Mouse (Mus musculus) mesoderm, embryonic 11.5 days (tissue): ENCODE data around the gene Rapgefl1.
A peak's percentile ranks its signal among the peaks of the same experiment; 100 is the strongest.
"Not testable (repeated sequence)": the region's sequence is repeated elsewhere in the genome, so short reads cannot be mapped to it uniquely, and the experiment has no call there.

Experiments used
- DNase-seq: peaks from one replicate; pipeline ENCODE4 v3.0.0-alpha.2; 2012; ENCODE audit warnings: low read depth, low spot score

Gene Rapgefl1

DNA sequence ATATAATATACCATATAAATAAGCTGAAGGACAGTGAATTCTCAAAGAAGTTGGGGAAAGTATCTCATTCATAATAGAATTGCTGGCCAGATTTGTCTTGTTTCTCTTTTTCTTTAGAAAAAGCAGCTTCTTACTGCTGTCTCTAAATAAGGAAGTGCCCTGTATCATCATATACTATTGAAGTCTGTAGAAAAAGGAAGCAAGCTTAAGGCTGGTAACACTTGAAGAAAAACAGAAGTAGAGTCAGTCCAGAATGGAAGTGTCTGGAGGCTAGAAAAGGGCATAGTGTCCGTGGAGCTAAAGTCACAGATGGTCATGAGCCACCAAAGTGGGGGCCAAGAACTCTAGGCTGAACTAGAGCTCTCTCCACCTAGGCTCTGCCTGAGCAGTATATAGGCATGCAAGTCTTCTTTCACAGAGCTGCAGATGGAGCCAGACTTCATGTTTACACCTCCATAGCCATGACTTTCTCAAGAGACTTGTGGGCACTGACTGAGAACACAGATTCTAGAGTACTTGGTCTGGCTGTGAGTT is 19.8 kb upstream of the Rapgefl1 start:
- DNase-seq = no peak

DNA sequence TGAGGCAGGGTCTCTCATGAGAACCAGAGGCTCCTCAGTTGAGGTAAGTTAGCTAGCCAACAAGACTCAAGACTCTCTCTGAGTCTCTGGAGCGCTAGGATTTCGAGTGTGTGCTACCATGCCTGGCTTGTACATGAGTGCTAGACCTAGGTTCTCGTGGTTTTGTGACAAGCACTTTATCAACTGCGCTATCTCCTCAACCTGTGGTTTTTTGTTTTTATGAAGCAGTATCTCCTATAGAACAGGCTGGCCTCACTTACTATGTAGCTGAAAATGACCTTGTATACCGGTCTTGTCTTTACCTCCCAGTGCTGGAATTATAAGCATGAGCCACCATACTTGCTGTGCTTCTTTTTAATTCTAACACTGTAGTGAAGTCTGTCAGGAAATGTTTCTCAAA is 15.6 kb upstream of the Rapgefl1 start:
- no peak for DNase-seq

DNA sequence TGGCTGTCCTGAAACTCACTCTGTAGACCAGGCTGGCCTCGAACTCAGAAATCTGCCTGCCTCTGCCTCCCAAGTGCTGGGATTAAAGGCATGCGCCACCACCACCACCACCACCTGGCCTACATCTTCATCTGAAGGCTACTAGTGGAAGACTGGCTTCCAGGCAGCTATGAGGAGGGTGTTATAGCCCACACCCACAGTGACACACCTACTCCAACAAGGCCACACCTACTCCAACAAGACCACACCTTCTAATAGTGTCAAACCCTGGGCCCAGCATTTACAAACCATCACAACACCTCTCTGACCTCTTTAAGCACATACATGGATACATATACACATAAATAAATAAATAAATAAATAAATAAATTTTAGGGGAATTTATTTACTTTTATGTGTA is 10.5 kb upstream of the Rapgefl1 start:
- DNase-seq = not testable (repeated sequence)

DNA sequence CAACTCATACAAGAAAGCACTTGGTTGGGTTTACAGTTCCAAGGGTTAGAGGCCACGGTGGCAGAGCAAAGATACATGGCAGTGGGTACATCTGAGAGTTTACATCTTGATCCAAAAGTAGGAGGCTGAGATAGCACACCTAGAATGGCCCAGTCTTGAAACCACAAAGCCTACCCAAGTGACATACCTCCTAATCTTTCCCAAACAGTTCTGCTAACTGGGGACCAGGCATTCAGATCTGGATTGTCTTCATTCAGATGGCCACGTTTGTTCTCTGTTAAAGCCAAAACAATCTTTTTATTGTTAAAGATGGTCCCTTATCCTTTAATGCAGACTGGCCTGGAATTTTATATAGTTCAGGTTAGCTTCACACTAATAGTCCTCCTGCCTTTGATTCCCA is 8.7 kb upstream of the Rapgefl1 start:
- no peak for DNase-seq

DNA sequence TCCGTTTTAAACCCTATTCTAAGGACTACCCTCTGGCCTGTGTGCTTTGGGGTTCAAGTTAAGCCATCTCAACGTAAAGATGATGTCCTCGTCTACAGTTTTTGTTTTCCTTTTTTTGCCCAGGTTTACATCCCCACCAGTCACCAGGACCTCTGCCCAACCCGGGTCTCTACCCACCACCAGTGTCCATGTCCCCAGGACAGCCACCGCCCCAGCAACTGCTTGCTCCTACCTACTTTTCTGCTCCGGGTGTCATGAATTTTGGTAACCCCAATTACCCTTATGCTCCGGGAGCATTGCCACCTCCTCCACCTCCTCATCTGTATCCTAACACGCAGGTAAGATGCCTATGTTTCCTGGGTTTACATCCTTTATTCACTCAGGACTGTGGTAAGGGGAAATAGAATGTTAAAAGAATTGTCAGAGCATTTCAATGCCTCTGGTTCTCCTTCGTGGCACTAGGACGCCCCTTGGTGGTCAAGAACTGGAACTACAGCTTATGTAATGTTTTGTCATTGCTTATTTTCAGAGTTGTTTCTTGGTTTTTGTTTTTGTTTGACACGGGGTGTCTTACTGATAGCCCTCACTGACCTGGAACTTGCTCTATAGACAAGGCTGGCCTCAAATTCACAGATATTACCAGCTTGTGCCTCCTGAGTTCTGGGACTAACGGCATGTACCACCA is 7.4 kb upstream of the Rapgefl1 start:
- peak; percentile 60 for DNase-seq

DNA sequence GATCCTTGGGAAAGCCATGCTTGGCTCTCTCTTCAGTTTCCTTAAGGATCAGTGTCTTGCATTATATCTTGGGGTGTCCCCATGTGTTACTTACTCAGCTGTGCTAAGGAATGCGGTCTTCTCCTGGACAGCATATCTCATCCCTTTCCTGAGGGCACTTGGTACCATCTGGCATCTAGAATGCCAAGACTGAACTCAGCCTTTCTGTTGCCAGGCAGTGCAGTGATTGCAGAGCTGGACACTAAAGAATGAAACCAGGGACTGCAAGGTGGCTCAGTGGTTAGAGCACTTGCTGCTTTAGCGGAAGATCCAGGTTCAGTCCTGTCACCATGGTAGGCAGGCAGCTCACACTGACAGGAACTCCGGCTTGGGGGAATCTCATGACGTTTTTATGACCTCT is 6.7 kb upstream of the Rapgefl1 start:
- no peak for DNase-seq

DNA sequence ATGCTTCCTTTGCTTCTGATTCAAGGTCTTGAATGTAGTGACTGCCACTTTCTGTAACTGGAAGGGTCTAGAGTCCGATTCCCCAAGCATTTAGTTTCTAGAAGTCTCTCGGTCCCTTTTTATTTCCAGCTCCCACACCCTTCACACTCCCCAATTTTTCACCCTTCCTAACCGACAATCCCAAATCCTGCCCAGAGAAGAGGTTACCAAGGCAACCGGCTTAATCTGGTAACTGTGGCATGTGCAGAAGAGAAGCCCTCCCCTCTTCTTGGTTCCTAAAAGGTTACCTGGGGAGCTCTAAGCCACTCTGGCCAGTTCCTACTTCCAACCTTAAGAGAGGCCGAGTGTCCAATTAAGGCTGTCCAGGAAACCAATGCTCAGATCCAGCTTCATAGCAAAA is 1.3 kb upstream of the Rapgefl1 start:
- DNase-seq = no peak

DNA sequence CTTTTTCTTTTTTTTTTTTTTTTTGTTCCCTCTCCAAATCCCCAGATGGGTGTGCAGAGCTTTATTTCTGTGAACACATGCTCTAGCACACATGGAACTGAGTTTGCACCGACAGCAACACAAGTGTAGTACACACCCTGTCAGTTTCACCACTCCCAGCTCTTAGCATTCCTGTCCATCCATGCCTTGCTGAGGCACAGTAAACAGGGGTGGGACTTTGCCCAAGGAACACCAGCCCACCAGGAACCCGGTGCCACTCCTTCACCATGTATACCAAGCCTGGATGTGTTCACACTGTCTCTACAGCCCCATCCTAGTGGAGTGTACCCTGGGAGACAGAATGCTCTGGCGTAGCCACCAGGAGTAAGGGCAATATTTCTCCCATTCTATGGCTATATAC is 860 bp upstream of the Rapgefl1 start:
- no peak for DNase-seq

DNA sequence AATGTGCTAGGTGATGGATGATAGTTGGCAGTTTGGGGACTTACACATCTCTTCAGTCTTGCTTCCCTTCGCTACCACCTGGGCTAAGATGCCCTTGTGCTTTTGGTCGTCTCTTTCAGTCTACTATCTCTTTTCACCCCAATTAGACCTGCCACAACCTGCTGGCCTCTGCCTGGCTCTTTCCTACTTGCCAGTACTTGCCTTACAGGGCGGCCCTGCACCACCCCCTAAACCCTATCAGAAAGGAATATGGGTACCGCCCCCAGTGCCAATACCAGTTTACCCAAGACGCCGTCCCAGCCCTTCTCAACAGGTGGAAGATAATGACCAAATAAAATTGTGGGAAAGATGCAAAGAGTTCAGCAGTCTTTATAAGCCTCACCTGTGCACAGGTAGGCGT is 457 bp upstream of the Rapgefl1 start:
- no peak for DNase-seq

DNA sequence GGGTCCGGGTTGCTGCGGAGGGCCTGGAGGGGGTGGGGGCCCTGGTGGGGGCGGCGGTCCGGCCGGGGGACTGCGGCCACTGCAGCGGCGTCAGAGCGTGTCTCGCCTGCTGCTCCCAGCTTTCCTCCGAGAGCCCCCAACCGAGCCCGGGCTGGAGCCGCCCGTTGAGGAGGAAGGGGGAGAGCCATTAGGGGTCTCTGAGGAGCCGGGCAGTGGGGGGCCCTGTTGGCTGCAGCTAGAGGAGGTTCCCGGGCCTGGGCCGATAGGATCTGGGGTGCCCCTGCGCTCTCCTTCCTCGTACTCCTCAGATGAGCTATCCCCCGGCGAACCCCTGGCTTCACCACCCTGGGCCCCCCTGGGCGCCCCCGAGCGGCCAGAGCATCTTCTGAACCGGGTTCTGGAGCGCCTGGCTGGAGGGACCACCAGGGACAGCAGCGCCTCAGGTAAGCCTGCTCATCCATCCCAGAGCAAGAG is 683 bp downstream of the Rapgefl1 start:
- DNase-seq = peak; percentile 19

DNA sequence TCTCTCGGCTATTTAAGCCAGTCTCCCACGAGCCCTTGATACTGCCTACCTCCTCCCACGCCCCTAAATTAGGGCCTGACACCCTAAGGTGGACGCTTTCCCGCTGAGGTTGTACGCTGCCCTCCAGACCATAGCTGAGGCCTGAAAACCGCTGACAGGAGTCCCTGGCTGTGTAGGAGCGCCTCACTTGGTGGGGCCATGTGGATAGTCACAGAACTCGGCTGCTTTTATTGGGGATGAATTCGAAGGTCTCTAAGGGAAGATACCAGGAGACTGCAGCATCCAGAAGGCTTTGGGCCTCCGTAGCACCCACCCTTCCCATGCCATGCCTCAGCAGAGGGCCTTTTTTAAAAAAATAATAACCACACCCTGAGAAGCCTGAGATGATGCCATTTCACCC is 1.3 kb downstream of the Rapgefl1 start:
- no peak for DNase-seq

DNA sequence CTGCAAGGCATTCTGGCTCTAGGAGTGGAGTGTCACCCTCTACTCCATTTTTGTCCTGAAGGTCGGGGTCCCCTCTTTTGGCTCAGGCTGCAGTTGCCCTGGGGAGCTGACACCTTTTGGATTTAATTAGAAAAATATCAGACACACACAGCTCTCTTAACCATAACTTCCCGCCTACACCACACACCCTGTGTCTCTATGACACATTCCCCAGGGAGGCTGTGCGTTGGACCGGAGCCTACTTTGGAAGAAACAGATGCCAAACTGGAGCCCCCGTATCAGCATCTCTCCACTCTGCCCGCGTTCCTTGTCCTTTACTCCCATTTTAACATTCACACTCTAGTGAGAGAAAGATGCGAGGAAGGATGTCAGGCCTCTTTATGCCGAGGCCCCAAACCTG is 1.9 kb downstream of the Rapgefl1 start:
- no peak for DNase-seq

DNA sequence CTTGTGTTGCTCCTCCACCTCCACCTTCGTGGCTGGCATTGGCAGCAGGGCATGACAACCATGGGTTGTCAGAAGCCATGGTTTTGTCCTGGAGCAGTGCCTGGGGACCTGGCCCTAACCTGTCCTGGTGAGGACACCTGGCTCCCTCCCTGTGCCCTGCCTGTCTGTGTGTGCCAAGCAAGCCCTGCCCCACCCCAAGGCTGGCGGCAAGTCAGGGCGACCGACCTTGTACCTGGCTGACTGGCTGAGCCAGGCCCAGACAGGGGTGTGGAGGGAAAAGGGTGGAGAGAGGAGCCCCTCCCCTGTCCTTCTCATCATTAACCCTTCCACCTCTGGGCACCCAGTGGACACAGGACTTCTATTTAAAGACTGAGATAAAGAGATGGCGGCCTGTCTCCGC is 2.8 kb downstream of the Rapgefl1 start:
- DNase-seq = no peak

DNA sequence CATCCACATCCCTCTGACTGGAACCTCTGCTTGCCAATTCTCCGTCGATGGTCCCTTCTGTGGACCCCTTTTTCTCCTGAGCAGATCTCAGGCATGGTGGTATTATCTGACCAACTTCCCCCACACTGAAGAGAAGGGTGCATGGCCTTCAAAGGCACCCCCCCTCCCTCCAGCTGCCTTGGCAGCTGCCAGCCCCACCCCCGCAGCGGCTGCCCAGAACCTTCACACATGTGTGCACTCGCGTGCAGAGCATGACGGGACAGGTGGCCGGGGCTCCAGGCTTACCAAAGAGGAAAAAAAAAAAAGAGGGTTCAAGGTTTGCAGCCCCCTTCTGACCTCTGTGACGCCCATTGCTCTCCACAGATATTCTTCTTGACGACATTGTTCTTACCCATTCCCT is 3.3 kb downstream of the Rapgefl1 start:
- no peak for DNase-seq

DNA sequence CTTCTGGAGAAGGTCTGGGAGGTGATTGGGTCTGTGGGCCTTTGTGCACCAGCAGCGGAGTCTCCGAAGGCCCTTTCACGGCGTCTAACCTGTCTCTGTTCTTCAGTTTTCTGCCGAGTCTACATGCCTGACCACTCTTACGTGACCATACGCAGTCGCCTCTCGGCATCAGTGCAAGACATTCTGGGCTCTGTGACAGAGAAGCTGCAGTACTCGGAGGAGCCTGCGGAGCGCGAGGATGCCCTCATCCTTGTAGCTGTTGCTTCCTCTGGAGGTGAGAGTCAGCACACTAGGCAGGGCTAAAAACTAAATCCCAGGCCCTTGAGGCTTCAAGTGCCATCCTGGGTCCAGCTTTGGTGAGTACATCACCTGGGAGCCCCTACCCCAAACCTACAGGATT is 9.4 kb downstream of the Rapgefl1 start:
- DNase-seq = peak; percentile 15

DNA sequence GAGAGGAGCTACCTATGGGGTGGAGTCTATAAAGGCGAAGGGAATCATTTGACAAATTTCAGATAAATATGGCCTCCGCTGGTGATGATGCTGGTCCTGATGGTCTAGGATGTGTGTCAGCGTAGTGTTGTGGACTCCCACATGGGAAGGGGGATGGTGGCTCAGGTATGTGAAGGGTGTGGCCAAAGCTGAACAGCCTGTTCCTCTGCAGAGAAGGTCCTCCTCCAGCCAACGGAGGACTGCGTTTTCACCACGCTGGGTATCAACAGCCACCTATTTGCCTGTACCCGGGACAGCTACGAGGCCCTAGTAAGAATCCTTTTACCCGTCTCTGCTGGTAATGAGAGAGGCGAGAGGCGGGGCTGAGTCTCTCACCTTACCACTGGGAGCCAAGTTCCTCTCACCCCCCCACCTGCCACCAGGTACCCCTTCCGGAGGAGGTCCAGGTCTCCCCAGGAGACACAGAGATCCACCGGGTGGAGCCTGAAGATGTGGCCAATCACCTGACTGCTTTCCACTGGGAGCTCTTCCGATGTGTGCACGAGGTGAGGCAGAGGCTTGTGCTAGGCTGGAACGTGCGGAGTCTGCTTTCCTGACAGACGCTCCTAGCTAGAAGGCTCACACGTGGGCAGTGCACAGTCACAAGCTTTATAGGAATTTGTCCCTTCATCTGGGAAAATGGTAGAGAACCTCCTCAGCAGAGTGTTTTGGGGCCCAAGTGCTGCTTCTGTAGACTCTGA is 10.4 kb downstream of the Rapgefl1 start:
- DNase-seq = no peak

DNA sequence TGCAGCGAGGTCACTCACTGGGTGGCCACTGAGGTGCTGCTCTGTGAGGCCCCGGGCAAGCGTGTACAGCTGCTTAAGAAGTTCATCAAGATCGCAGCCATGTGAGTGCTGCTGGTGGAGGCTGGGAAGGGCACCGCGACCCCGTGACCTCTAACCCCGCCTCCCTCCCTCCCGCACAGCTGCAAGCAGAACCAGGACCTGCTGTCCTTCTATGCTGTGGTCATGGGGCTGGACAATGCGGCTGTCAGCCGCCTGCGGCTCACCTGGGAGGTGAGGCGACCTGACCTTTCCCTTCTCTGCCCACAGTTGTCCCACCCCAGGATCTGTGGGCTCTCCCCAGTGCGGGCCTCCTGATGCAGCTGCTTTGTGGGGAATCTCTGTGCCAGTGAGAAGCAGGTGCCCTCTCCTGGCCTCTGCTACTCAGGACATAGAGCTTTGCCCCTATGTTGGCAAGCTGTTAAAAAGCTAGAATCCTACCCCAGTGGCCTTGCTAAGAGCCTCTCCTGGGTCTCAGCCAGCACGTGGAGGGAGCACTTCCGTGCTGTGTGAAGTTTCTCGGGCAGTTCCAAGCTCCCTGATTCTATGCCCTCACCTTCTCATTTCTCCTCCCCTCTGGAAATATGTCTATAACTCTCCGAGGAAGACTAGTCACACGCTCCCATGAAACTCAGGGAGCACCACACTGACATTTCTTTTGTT is 12.8 kb downstream of the Rapgefl1 start:
- peak; percentile 53 for DNase-seq

DNA sequence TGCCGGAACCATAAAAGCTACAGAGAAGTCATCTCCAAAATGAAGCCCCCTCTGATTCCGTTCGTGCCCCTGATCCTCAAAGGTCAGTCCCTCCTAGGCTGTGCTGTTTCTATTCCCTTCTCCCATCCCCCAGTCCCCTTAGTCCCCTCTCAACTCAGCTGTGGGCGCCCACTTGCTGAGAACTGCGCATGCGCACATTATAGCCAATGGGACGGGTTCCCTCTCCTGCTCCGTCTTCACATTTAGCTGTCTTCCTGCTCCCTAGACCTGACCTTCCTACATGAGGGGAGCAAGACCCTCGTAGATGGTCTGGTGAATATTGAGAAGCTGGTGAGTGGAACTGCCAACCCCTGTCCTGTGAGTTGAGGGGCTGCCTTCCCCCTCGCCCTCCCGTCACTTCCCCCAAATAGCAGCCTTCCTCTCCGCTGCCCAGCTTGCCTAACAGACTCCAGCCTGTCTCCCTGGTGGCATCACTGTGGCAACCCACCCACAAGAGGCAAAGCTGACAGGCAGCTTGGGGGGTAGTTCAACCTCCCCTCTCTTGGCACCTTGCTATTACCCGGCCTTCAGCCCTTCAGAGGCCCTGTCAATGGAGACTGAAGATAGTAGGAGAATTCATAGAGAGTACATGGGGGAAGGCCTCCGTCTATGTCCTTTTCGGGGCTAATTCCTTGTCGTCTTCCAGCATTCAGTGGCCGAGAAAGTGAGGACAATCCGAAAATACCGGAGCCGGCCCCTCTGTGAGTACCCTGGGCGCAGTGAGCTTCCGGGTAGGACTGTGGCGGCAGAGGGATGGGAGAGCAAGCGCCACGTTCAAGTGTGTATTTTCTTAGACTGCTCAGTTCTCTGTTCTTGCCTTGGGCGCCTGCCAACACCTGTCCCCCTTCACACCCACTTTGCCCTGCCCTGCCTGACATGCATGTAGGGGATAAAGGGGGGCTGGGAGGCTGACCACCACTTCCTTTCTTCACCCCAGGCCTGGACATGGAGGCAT is 13.8 kb downstream of the Rapgefl1 start:
- peak; percentile 76 for DNase-seq

DNA sequence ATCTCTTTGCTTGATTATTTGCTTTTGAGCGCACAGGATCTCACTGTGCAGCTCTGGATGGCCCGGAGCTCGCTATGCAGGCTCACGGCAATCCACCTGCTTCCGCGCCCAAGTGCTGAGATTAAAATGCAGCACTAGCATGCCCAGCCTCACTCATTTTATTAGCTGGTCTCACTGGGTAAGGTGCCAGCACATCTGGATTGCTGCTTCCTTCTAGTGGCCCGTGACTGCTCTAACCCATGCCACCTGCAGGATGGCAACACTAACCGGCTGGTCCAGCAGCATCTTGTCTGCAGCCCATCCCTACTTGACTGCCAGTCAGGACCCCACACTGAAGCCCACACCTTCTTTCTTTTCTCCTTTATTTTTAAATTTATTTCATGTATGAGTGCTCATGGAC is 17.5 kb downstream of the Rapgefl1 start:
- DNase-seq = no peak

DNA sequence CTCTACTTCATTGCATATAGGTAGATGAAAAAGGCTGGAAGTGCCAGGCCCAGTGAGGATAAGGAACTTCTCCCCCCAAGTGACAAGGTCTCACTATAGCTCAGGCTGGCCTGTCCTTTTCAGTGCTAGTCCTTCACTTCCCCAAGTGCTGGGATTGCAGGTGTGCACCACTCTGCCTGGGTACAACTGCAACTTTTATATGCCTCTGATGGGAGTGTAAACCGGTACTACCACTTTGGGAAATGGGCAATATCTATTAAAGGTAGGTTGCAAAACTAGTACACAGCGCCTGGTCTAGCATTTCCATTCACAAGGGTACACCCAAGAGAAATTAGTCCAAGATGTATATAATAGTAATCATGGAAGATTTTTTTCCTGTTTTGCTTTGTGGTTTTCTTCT is 18.1 kb downstream of the Rapgefl1 start:
- DNase-seq = no peak
